7 mouse cellular contexts compared by ENCODE assay signal in the genomic region with DNA sequence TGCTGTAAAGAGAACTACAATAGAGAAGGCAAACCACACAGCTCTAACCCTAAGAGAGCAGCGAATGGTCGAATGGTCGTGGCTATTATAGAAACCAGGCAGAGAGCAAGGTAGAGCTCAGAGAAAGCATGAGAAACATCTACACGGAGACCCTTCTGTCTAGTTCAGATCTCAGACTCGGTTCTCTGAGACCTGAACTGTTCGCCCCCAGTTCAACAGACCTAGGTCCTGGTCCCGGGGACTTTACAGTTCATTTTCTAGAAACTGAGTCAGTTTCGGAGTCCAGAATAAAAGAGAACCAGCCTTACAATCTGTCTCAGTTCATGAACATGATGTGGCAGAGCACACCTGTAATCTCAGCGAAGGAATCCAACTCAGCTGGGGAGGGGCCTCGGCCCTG. TPM values are rescaled to one million over a fixed set of nuclear protein-coding genes. Genes with fewer than 3 reads are reported as not detected.
A peak's percentile ranks its signal among the peaks of the same experiment; 100 is the strongest.
DNase-seq lines count a peak whose midpoint lies in the region; ATAC-seq and TF ChIP-seq lines count a peak whose summit lies in the region.

No protein-coding gene starts in this region.

- H3K4me3 ChIP-seq in lung, postnatal 0 days (ENCODE audit: low read depth, low read length) = 0 out of 2 replicates have a peak overlapping the region, but pooled peaks have one; percentile 16
- peak overlapping the region; percentile 49 for H3K4me3 ChIP-seq in forebrain, embryonic 16.5 days (replicated peaks; ENCODE audit: low read length)
- H3K4me3 ChIP-seq in liver, embryonic 12.5 days = peak overlapping the region; percentile 67
- peak overlapping the region; percentile 78 for H3K4me3 ChIP-seq in stomach, postnatal 0 days (ENCODE audit: low read depth, low read length)

- H3K4me1 ChIP-seq in lung, postnatal 0 days (ENCODE audit: insufficient read depth, low read depth, low read length) = peaks cover 16% of the 10 kb centered on the region; the same call in 1 of the 2 replicates
- peaks cover 42% of the 10 kb centered on the region for H3K4me1 ChIP-seq in forebrain, embryonic 16.5 days (replicated peaks; ENCODE audit: control insufficient read depth, insufficient read depth, low read length)
- H3K4me1 ChIP-seq in liver, embryonic 12.5 days = peaks cover 73% of the 10 kb centered on the region
- H3K4me1 ChIP-seq in stomach, postnatal 0 days (replicated peaks; ENCODE audit: control insufficient read depth, insufficient read depth) = 0 out of 2 replicates have a peak, but pooled peaks cover 8% of the 10 kb centered on the region

- no peaks in the 10 kb centered on the region for H3K27me3 ChIP-seq in lung, postnatal 0 days (replicated peaks; ENCODE audit: insufficient read depth, low read length)
- peaks cover 10% of the 10 kb centered on the region; the same call in 1 of the 2 replicates for H3K27me3 ChIP-seq in forebrain, embryonic 16.5 days (replicated peaks; ENCODE audit: control insufficient read depth, insufficient read depth, low read length)
- H3K27me3 ChIP-seq in liver, embryonic 12.5 days (replicated peaks) = peaks cover 17% of the 10 kb centered on the region
- H3K27me3 ChIP-seq in stomach, postnatal 0 days (ENCODE audit: control insufficient read depth, insufficient read depth, low read length) = no peaks in the 10 kb centered on the region

- ATAC-seq in lung, postnatal 0 days = no peak
- ATAC-seq in forebrain, embryonic 16.5 days = peak; percentile 29; the same call in 1 of the 2 replicates
- no peak for ATAC-seq in liver, embryonic 12.5 days
- no peak for ATAC-seq in stomach, postnatal 0 days (ENCODE audit: low FRiP score, low TSS enrichment)

- TF ChIP-seq CTCF in lung, postnatal 0 days (IDR thresholded peaks at IDR 0.05) = no peak
- TF ChIP-seq CTCF in stomach, postnatal 0 days (IDR thresholded peaks at IDR 0.05; ENCODE audit: low read depth) = no peak

- TF ChIP-seq EP300 in lung, postnatal 0 days (IDR thresholded peaks at IDR 0.05) = no peak
- no peak for TF ChIP-seq EP300 in stomach, postnatal 0 days (optimal IDR thresholded peaks at IDR 0.05)

- H3K27ac ChIP-seq in lung, postnatal 0 days (ENCODE audit: low read length) = peak overlapping the region; percentile 80
- no peak overlapping the region for H3K27ac ChIP-seq in forebrain, embryonic 16.5 days (ENCODE audit: low read length)
- H3K27ac ChIP-seq in liver, embryonic 12.5 days = 0 out of 2 replicates have a peak overlapping the region, but pooled peaks have one; percentile 13
- peak overlapping the region; percentile 93 for H3K27ac ChIP-seq in stomach, postnatal 0 days (replicated peaks)

- no peak overlapping the region; the same call in 1 of the 2 replicates for H3K9ac ChIP-seq in lung, postnatal 0 days (replicated peaks; ENCODE audit: low read depth)
- peak overlapping the region; percentile 36 for H3K9ac ChIP-seq in forebrain, embryonic 16.5 days (replicated peaks; ENCODE audit: low read depth, low read length)
- H3K9ac ChIP-seq in liver, embryonic 12.5 days = peak overlapping the region; percentile 37; the same call in 1 of the 2 replicates
- peak overlapping the region; percentile 5 for H3K9ac ChIP-seq in stomach, postnatal 0 days (ENCODE audit: low read length)

- no peak for DNase-seq in lung, postnatal 0 days (ENCODE audit: low spot score)
- DNase-seq in lung, postnatal 14 days = no peak
- peak; percentile 28 for DNase-seq in stomach, postnatal 0 days (ENCODE audit: low spot score)
- no peak for DNase-seq in T-cell, adult 2 months (ENCODE audit: low spot score)
- DNase-seq in adrenal gland, postnatal 36 days = no peak

- H3K36me3 ChIP-seq in lung, postnatal 0 days (ENCODE audit: insufficient read depth, low read length) = no peaks in the 10 kb centered on the region
- no peaks in the 10 kb centered on the region for H3K36me3 ChIP-seq in forebrain, embryonic 16.5 days (ENCODE audit: control insufficient read depth, insufficient read depth)
- H3K36me3 ChIP-seq in liver, embryonic 12.5 days = 0 out of 2 replicates have a peak, but pooled peaks cover 4% of the 10 kb centered on the region
- H3K36me3 ChIP-seq in stomach, postnatal 0 days (ENCODE audit: control insufficient read depth, insufficient read depth, low read length) = no peaks in the 10 kb centered on the region

- WGBS in lung, postnatal 0 days = 13% methylated on average over 10 of the region's 10 CpGs
- 18% methylated on average over 10 of the region's 10 CpGs for WGBS in forebrain, embryonic 16.5 days
- 23% methylated on average over 10 of the region's 10 CpGs for WGBS in liver, embryonic 12.5 days (ENCODE audit: insufficient replicate concordance)
- 13% methylated on average over 10 of the region's 10 CpGs for WGBS in stomach, postnatal 0 days

- no peaks in the 10 kb centered on the region for H3K9me3 ChIP-seq in lung, postnatal 0 days (ENCODE audit: low read length)
- no peaks in the 10 kb centered on the region for H3K9me3 ChIP-seq in forebrain, embryonic 16.5 days (ENCODE audit: control insufficient read depth, low read length)
- no peaks in the 10 kb centered on the region for H3K9me3 ChIP-seq in liver, embryonic 12.5 days (replicated peaks)
- no peaks in the 10 kb centered on the region for H3K9me3 ChIP-seq in stomach, postnatal 0 days (ENCODE audit: control insufficient read depth, low read length)

- peak overlapping the region; percentile 74 for H3K4me2 ChIP-seq in lung, postnatal 0 days (replicated peaks; ENCODE audit: low read depth, low read length)
- peak overlapping the region; percentile 87 for H3K4me2 ChIP-seq in forebrain, embryonic 16.5 days (ENCODE audit: low read length)
- H3K4me2 ChIP-seq in liver, embryonic 12.5 days = peak overlapping the region; percentile 96
- H3K4me2 ChIP-seq in stomach, postnatal 0 days (replicated peaks; ENCODE audit: low read depth) = peak overlapping the region; percentile 86

RNA-seq across cellular contexts. Expression of a gene that starts 1.6 kb away (rescaled TPM):
- 214 and 218 TPM in 2 replicates for polyA plus RNA-seq in lung, postnatal 0 days (2015; fragmentation: Nextera tagmentation; extraction: Ambion mirVana)
- 22.3 and 26.0 TPM in 2 replicates for polyA plus RNA-seq in forebrain, embryonic 16.5 days (2015; fragmentation: Nextera tagmentation; extraction: Ambion mirVana)
- polyA plus RNA-seq in liver, embryonic 12.5 days (2016; fragmentation: Nextera tagmentation; extraction: Ambion mirVana) = 28.1 and 30.6 TPM in 2 replicates
- polyA plus RNA-seq in stomach, postnatal 0 days (2015; fragmentation: Nextera tagmentation; extraction: Ambion mirVana) = 191 and 228 TPM in 2 replicates
- 100 to 1,000 TPM in 1 of 2 experiments, 10 to 100 TPM in 1; 68.4 to 105 TPM for total RNA-seq in adrenal gland, postnatal 36 days (2021)

RNA-seq across cellular contexts. Expression of a gene that starts 19.5 kb away (rescaled TPM):
- 204 and 228 TPM in 2 replicates for polyA plus RNA-seq in lung, postnatal 0 days (2015; fragmentation: Nextera tagmentation; extraction: Ambion mirVana)
- polyA plus RNA-seq in forebrain, embryonic 16.5 days (2015; fragmentation: Nextera tagmentation; extraction: Ambion mirVana) = 4.7 and 6.0 TPM in 2 replicates
- 2.5 and 3.4 TPM in 2 replicates for polyA plus RNA-seq in liver, embryonic 12.5 days (2016; fragmentation: Nextera tagmentation; extraction: Ambion mirVana)
- 9.8 and 10.6 TPM in 2 replicates for polyA plus RNA-seq in stomach, postnatal 0 days (2015; fragmentation: Nextera tagmentation; extraction: Ambion mirVana)
- 1 to 10 TPM; 3.0 to 4.0 TPM for total RNA-seq in adrenal gland, postnatal 36 days (2021)

RNA-seq across cellular contexts. Expression of a gene that starts 47.7 kb away (rescaled TPM):
- 19.4 and 20.8 TPM in 2 replicates for polyA plus RNA-seq in lung, postnatal 0 days (2015; fragmentation: Nextera tagmentation; extraction: Ambion mirVana)
- polyA plus RNA-seq in forebrain, embryonic 16.5 days (2015; fragmentation: Nextera tagmentation; extraction: Ambion mirVana) = 29.3 and 32.8 TPM in 2 replicates
- polyA plus RNA-seq in liver, embryonic 12.5 days (2016; fragmentation: Nextera tagmentation; extraction: Ambion mirVana) = 26.4 and 27.2 TPM in 2 replicates
- polyA plus RNA-seq in stomach, postnatal 0 days (2015; fragmentation: Nextera tagmentation; extraction: Ambion mirVana) = 22.9 and 23.4 TPM in 2 replicates
- 10 to 100 TPM; 27.2 to 31.7 TPM for total RNA-seq in adrenal gland, postnatal 36 days (2021)

Comparison
In these comparisons a context has a peak if more than half of its experiments do, and no peak if none do; other contexts are left out.
1. H3K4me3 ChIP-seq: peak in every context shown above with its lines; median percentile 78 in stomach, postnatal 0 days; 67 in liver, embryonic 12.5 days; 49 in forebrain, embryonic 16.5 days; 16 in lung, postnatal 0 days.
2. RNA of a gene that starts 19.5 kb away (polyA plus RNA-seq): 204 to 228 TPM in lung, postnatal 0 days; 9.8 to 10.6 TPM in stomach, postnatal 0 days, 4.7 to 6.0 TPM in forebrain, embryonic 16.5 days and 2.5 to 3.4 TPM in liver, embryonic 12.5 days; every median in the first group is over 10 times any median in the second.
3. Peak in every context shown above with its lines, with median percentiles within 50 percentile points of each other: H3K4me2 ChIP-seq.